Mouse (Mus musculus) liver, adult 2 months (tissue): Measurements from ENCODE around the gene Abcg5. TPM values are rescaled to one million over a fixed set of nuclear protein-coding genes. Genes with fewer than 3 reads are reported as not detected.
A peak's percentile ranks its signal among the peaks of the same experiment; 100 is the strongest.

Experiments used
- DNase-seq: peaks from one replicate; pipeline ENCODE4 v3.0.0-alpha.2; 2011; ENCODE audit warnings: low read depth, low spot score; ENCODE audit errors: extremely low read depth
- H3K27ac ChIP-seq: fragments of 200-500 bp; replicated peaks from 2 replicates; pipeline ENCODE4 v1.5.1; 2012; ENCODE audit warnings: low read depth, mild to moderate bottlenecking, control low read depth, inconsistent platforms, low read length; ENCODE audit not compliant: insufficient read depth
- H3K27me3 ChIP-seq: fragments of 200-500 bp; 2 replicates; pipeline ENCODE4 v1.6.1; 2012; ENCODE audit warnings: mild to moderate bottlenecking, moderate library complexity, low read length, inconsistent platforms; ENCODE audit not compliant: control insufficient read depth, insufficient read depth
- H3K36me3 ChIP-seq: fragments of 200-500 bp; 2 replicates; pipeline ENCODE4 v1.6.1; 2012; ENCODE audit warnings: low read length, inconsistent platforms; ENCODE audit not compliant: control insufficient read depth, insufficient read depth
- H3K4me1 ChIP-seq: fragments of 200-500 bp; 2 replicates; pipeline ENCODE4 v1.6.1; 2011; ENCODE audit warnings: low read length; ENCODE audit not compliant: control insufficient read depth, insufficient read depth
- H3K4me3 ChIP-seq: fragments of 200-500 bp; 2 replicates; pipeline ENCODE4 v1.5.1; 2011; ENCODE audit warnings: low read depth, mild to moderate bottlenecking, control low read depth, low read length, moderate library complexity; ENCODE audit not compliant: insufficient read depth
- H3K79me2 ChIP-seq: fragments of 200-500 bp; 2 replicates; pipeline ENCODE4 v1.6.1; 2012; ENCODE audit warnings: inconsistent platforms, mild to moderate bottlenecking, low read length, moderate library complexity; ENCODE audit not compliant: control insufficient read depth, insufficient read depth
- H3K9ac ChIP-seq: fragments of 200-500 bp; 2 replicates; pipeline ENCODE4 v1.6.1; 2012; ENCODE audit warnings: low read depth, mild to moderate bottlenecking, control low read depth, inconsistent platforms, low read length
- CTCF ChIP-seq: fragments of 200-500 bp; IDR thresholded peaks from 2 replicates; pipeline ENCODE4 v1.5.1; 2011; ENCODE audit warnings: low read depth, low read length, control low read depth
- POLR2A ChIP-seq: fragments of 200-500 bp; IDR thresholded peaks from 2 replicates; pipeline ENCODE4 v1.6.1; 2011; ENCODE audit warnings: low read length, control low read depth; ENCODE audit not compliant: insufficient read depth; ENCODE audit errors: extremely low read depth
- WGBS: fragments of 180-500 bp; shearing (Covaris S2); methylation state at CpG from one replicate; pipeline ENCODE4 v1.1.7; 2018; 5-methylcytosine and 5-hydroxymethylcytosine counted together
- polyA plus RNA-seq: library from polyadenylated mRNA; depleted of rRNA; stranded (reverse); fragments of >200 nt; gene quantifications from 2 replicates; pipeline ENCODE4 v1.2.3, GENCODE M21; 2012
- total RNA-seq: library from RNA; depleted of rRNA; stranded (reverse); fragments of >200 nt; gene quantifications from 2 replicates; pipeline ENCODE4 v1.2.3, GENCODE M21; 2014

Abcg5 gene
- total and polyA plus RNA-seq, 2 experiments = 118 to 133 TPM

GRCm38 (mm10) chr17:84650302-84651017 is 32.4 kb downstream of the Abcg5 start:
- H3K4me3 ChIP-seq = no peak overlapping the region
- H3K27ac ChIP-seq = no peak overlapping the region
- peak; percentile 85 for DNase-seq
- no peaks in the 10 kb centered on the region for H3K36me3 ChIP-seq
- WGBS = 20% methylated on average over 9 of the region's 9 CpGs
- H3K79me2 ChIP-seq = no peaks in the 10 kb centered on the region
- no peak overlapping the region for H3K9ac ChIP-seq
- peaks cover 11% of the 10 kb centered on the region for H3K4me1 ChIP-seq
- no peaks in the 10 kb centered on the region for H3K27me3 ChIP-seq
- TF ChIP-seq CTCF (no peak), POLR2A (no peak)

- 20% methylated on average over 4 of the region's 4 CpGs for WGBS
- Histone ChIP-seq H3K79me2 (no peaks in the 10 kb centered on the region), H3K36me3 (no peaks in the 10 kb centered on the region), H3K27ac (no peak overlapping the region), H3K4me3 (no peak overlapping the region), H3K27me3 (no peaks in the 10 kb centered on the region), H3K4me1 (peaks cover 11% of the 10 kb centered on the region; the same call in 1 of the 2 replicates), H3K9ac (no peak overlapping the region)
- peak; percentile 94 for DNase-seq
- TF ChIP-seq CTCF (no peak), POLR2A (no peak)
These were observed 35.2 kb downstream of the Abcg5 start for GRCm38 (mm10) chr17:84647630-84648029.

GRCm38 (mm10) chr17:84646477-84646876 is 36.3 kb downstream of the Abcg5 start:
- Histone ChIP-seq H3K79me2 (no peaks in the 10 kb centered on the region), H3K4me1 (peaks cover 11% of the 10 kb centered on the region; the same call in 1 of the 2 replicates), H3K4me3 (no peak overlapping the region), H3K9ac (no peak overlapping the region), H3K36me3 (no peaks in the 10 kb centered on the region), H3K27ac (no peak overlapping the region), H3K27me3 (no peaks in the 10 kb centered on the region)
- DNase-seq = no peak
- TF ChIP-seq CTCF (no peak), POLR2A (no peak)
- WGBS = 18% methylated on average over 2 of the region's 2 CpGs

DNA sequence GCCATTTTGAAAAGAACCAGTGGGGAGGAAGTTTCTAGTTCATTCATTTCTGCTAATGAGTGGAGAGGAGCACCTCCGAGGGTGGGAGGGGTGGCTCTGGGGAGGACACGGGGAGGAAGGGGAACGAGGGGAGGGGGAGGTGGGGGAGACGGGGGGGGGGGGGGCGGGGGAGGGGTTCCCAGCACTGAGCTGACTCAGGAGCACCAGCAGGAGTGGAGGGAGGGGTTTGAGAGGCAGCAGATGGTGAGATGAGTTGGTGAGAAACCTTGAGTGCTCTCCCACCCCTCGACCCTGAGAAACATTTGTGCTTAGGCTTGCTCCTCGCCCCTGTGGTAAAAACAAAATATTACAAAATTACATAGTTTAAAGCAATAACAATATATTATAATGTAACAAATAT is 36.9 kb downstream of the Abcg5 start:
- 41% methylated on average over 5 of the region's 7 CpGs for WGBS
- no peaks in the 10 kb centered on the region for H3K27me3 ChIP-seq
- H3K27ac ChIP-seq = no peak overlapping the region
- H3K9ac ChIP-seq = no peak overlapping the region
- no peaks in the 10 kb centered on the region for H3K36me3 ChIP-seq
- TF ChIP-seq POLR2A (no peak), CTCF (no peak)
- H3K4me1 ChIP-seq = peaks cover 11% of the 10 kb centered on the region; the same call in 1 of the 2 replicates
- no peaks in the 10 kb centered on the region for H3K79me2 ChIP-seq
- DNase-seq = no peak
- no peak overlapping the region for H3K4me3 ChIP-seq

GRCm38 (mm10) chr17:84645119-84645518 is 37.7 kb downstream of the Abcg5 start:
- no peak for TF ChIP-seq POLR2A
- TF ChIP-seq CTCF = no peak
- H3K79me2 ChIP-seq = no peaks in the 10 kb centered on the region
- H3K27ac ChIP-seq = no peak overlapping the region
- H3K36me3 ChIP-seq = no peaks in the 10 kb centered on the region
- DNase-seq = no peak
- peaks cover 9% of the 10 kb centered on the region; the same call in 1 of the 2 replicates for H3K4me1 ChIP-seq
- no peak overlapping the region for H3K4me3 ChIP-seq
- no peaks in the 10 kb centered on the region for H3K27me3 ChIP-seq
- whole genome bisulfite sequencing = 74% methylated on average over 9 of the region's 9 CpGs
- no peak overlapping the region for H3K9ac ChIP-seq
